Mouse (Mus musculus) hindlimb bud, embryonic 11.5 days (tissue): ENCODE data around the gene Gpc4.

Source experiments
- DNase-seq: peaks from one replicate; pipeline ENCODE4 v3.0.0-alpha.2; 2012; ENCODE audit warnings: low read depth, low spot score; ENCODE audit errors: extremely low spot score

Gene Gpc4

GRCm38 (mm10) chrX:52030146-52030545, 134.9 kb downstream of the Gpc4 start:
- DNase-seq, result no peak

DNA sequence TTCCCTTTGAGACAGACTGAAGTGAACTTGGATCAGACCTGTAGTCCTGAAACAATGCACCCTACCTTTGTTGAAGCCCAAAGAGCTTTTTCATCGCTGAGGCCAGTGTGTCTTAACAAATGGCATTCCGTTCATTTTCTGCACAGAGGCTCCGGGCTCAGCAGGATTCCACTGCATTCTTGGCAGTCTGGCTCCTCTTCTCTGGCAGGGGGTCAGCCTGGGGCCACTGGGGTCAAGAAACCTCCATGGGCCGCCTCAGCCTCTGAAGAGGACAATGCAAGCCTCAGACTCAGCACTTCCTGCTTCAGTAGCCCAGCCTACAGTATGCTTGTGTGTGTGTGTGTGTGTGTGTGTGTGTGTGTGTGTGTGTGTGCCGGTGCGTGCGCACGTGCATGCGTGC, 147.4 kb downstream of the Gpc4 start:
- no peak for DNase-seq
